Mouse (Mus musculus): ENCODE measurements around the gene Lpxn. TPM values are rescaled to one million over a fixed set of nuclear protein-coding genes. Genes with fewer than 3 reads are reported as not detected.

Lpxn gene
- polyA plus RNA-seq, 1 experiment from 2014 or later, result 1.6 TPM

- H3K4me1 ChIP-seq (ENCODE audit: control insufficient read depth, insufficient read depth, low read length), result no peaks in the 10 kb centered on the region
- ATAC-seq (ENCODE audit: low FRiP score, low TSS enrichment), result no peak
- H3K4me2 ChIP-seq (replicated peaks; ENCODE audit: low read depth, low read length), result no peak overlapping the region
- H3K9ac ChIP-seq (ENCODE audit: low read depth, low read length), result no peak overlapping the region
- H3K36me3 ChIP-seq (ENCODE audit: control insufficient read depth, insufficient read depth, low read length), result 0 out of 2 replicates have a peak, but pooled peaks cover 8% of the 10 kb centered on the region
- H3K9me3 ChIP-seq (ENCODE audit: control insufficient read depth, low read length), result no peaks in the 10 kb centered on the region
- WGBS, result 74% methylated on average over 2 of the region's 2 CpGs
- no peak overlapping the region for H3K4me3 ChIP-seq (ENCODE audit: low read length)
- no peaks in the 10 kb centered on the region for H3K27me3 ChIP-seq (ENCODE audit: control insufficient read depth, insufficient read depth, low read length)
- H3K27ac ChIP-seq (ENCODE audit: low read depth, low read length), result no peak overlapping the region
These were observed 9.1 kb upstream of the Lpxn start for GRCm38 (mm10) chr19:12786803-12787395.

- no peaks in the 10 kb centered on the region for H3K4me1 ChIP-seq (ENCODE audit: control insufficient read depth, insufficient read depth, low read length)
- 0 out of 2 replicates have a peak, but pooled peaks cover 8% of the 10 kb centered on the region for H3K36me3 ChIP-seq (ENCODE audit: control insufficient read depth, insufficient read depth, low read length)
- H3K4me3 ChIP-seq (ENCODE audit: low read length), result no peak overlapping the region
- WGBS, result 62% methylated on average over 4 of the region's 4 CpGs
- H3K4me2 ChIP-seq (replicated peaks; ENCODE audit: low read depth, low read length), result no peak overlapping the region
- H3K9me3 ChIP-seq (ENCODE audit: control insufficient read depth, low read length), result no peaks in the 10 kb centered on the region
- H3K9ac ChIP-seq (ENCODE audit: low read depth, low read length), result no peak overlapping the region
- H3K27me3 ChIP-seq (ENCODE audit: control insufficient read depth, insufficient read depth, low read length), result no peaks in the 10 kb centered on the region
- H3K27ac ChIP-seq (ENCODE audit: low read depth, low read length), result no peak overlapping the region
- ATAC-seq (ENCODE audit: low FRiP score, low TSS enrichment), result no peak
These were observed 8.3 kb upstream of the Lpxn start for GRCm38 (mm10) chr19:12787721-12788120.

- no peaks in the 10 kb centered on the region for H3K9me3 ChIP-seq (ENCODE audit: control insufficient read depth, low read length)
- H3K36me3 ChIP-seq (ENCODE audit: control insufficient read depth, insufficient read depth, low read length), result 0 out of 2 replicates have a peak, but pooled peaks cover 8% of the 10 kb centered on the region
- no peak overlapping the region for H3K4me2 ChIP-seq (replicated peaks; ENCODE audit: low read depth, low read length)
- H3K9ac ChIP-seq (ENCODE audit: low read depth, low read length), result no peak overlapping the region
- H3K27me3 ChIP-seq (ENCODE audit: control insufficient read depth, insufficient read depth, low read length), result no peaks in the 10 kb centered on the region
- H3K4me3 ChIP-seq (ENCODE audit: low read length), result no peak overlapping the region
- H3K4me1 ChIP-seq (ENCODE audit: control insufficient read depth, insufficient read depth, low read length), result no peaks in the 10 kb centered on the region
- ATAC-seq (ENCODE audit: low FRiP score, low TSS enrichment), result no peak
- H3K27ac ChIP-seq (ENCODE audit: low read depth, low read length), result no peak overlapping the region
These were observed 3.6 kb upstream of the Lpxn start for GRCm38 (mm10) chr19:12792374-12792773.

GRCm38 (mm10) chr19:12794056-12795044 is 1.6 kb upstream of the Lpxn start:
- peak overlapping the region; percentile 98 for H3K27ac ChIP-seq (ENCODE audit: low read depth, low read length)
- H3K9ac ChIP-seq (ENCODE audit: low read depth, low read length), result peak overlapping the region; percentile 99
- H3K36me3 ChIP-seq (ENCODE audit: control insufficient read depth, insufficient read depth, low read length), result 0 out of 2 replicates have a peak, but pooled peaks cover 2% of the 10 kb centered on the region
- peak overlapping the region; percentile 73 for H3K4me3 ChIP-seq (ENCODE audit: low read length)
- H3K4me1 ChIP-seq (ENCODE audit: control insufficient read depth, insufficient read depth, low read length), result no peaks in the 10 kb centered on the region
- H3K4me2 ChIP-seq (replicated peaks; ENCODE audit: low read depth, low read length), result peak overlapping the region; percentile 42
- H3K9me3 ChIP-seq (ENCODE audit: control insufficient read depth, low read length), result no peaks in the 10 kb centered on the region
- WGBS, result under 1% methylated on average over 34 of the region's 39 CpGs
- no peaks in the 10 kb centered on the region for H3K27me3 ChIP-seq (ENCODE audit: control insufficient read depth, insufficient read depth, low read length)
- ATAC-seq (ENCODE audit: low FRiP score, low TSS enrichment), result peak; percentile 73

DNA sequence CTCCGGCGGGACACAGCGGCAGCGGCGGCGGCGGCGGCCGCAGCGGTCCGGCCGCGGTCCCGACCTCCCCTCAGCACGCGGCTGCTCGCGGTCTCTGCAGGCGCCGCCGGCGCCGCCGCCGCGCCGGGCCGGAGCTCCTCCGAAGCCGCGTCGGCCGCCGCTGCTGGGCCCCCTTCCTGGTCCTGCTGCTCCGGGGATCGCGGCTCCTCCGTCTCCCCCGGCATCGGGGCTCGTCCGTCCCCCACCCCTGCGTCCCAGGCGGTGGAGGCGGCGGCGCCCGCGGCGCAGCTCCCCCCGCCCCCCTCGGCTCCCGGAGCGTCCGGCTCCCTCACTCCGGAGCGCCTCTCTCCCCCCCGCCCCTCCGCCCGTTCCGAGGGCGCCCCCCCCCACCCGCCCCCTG is 883 bp upstream of the Lpxn start:
- ATAC-seq (ENCODE audit: low FRiP score, low TSS enrichment), result peak; percentile 50
- Histone ChIP-seq H3K9me3 (ENCODE audit: control insufficient read depth, low read length) (no peaks in the 10 kb centered on the region), H3K4me2 (replicated peaks; ENCODE audit: low read depth, low read length) (peak overlapping the region; percentile 42; the same call in 1 of the 2 replicates), H3K36me3 (ENCODE audit: control insufficient read depth, insufficient read depth, low read length) (no peaks in the 10 kb centered on the region), H3K4me1 (ENCODE audit: control insufficient read depth, insufficient read depth, low read length) (no peaks in the 10 kb centered on the region), H3K27ac (ENCODE audit: low read depth, low read length) (peak overlapping the region; percentile 98), H3K4me3 (ENCODE audit: low read length) (peak overlapping the region; percentile 73), H3K27me3 (ENCODE audit: control insufficient read depth, insufficient read depth, low read length) (no peaks in the 10 kb centered on the region), H3K9ac (ENCODE audit: low read depth, low read length) (peak overlapping the region; percentile 99)
- under 1% methylated on average over 52 of the region's 63 CpGs for WGBS

GRCm38 (mm10) chr19:12796328-12796931 is 437 bp downstream of the Lpxn start:
- H3K4me1 ChIP-seq (ENCODE audit: control insufficient read depth, insufficient read depth, low read length), result no peaks in the 10 kb centered on the region
- ATAC-seq (ENCODE audit: low FRiP score, low TSS enrichment), result peak; percentile 1; the same call in 1 of the 2 replicates
- under 1% methylated on average over 29 of the region's 29 CpGs for WGBS

GRCm38 (mm10) chr19:12797071-12797470 is 1.1 kb downstream of the Lpxn start:
- ATAC-seq (ENCODE audit: low FRiP score, low TSS enrichment), result no peak
- Histone ChIP-seq H3K9ac (ENCODE audit: low read depth, low read length) (peak overlapping the region; percentile 99; the same call in 1 of the 2 replicates), H3K4me1 (ENCODE audit: control insufficient read depth, insufficient read depth, low read length) (no peaks in the 10 kb centered on the region), H3K4me3 (ENCODE audit: low read length) (peak overlapping the region; percentile 73), H3K27me3 (ENCODE audit: control insufficient read depth, insufficient read depth, low read length) (no peaks in the 10 kb centered on the region), H3K27ac (ENCODE audit: low read depth, low read length) (peak overlapping the region; percentile 99), H3K4me2 (replicated peaks; ENCODE audit: low read depth, low read length) (peak overlapping the region; percentile 62), H3K9me3 (ENCODE audit: control insufficient read depth, low read length) (no peaks in the 10 kb centered on the region), H3K36me3 (ENCODE audit: control insufficient read depth, insufficient read depth, low read length) (no peaks in the 10 kb centered on the region)
- WGBS, result under 1% methylated on average over 7 of the region's 7 CpGs

More at GRCm38 (mm10) chr19:12796328-12796931, 437 bp downstream of the Lpxn start:
- Histone ChIP-seq H3K27ac (ENCODE audit: low read depth, low read length) (peak overlapping the region; percentile 99), H3K4me3 (ENCODE audit: low read length) (peak overlapping the region; percentile 73), H3K36me3 (ENCODE audit: control insufficient read depth, insufficient read depth, low read length) (no peaks in the 10 kb centered on the region), H3K9ac (ENCODE audit: low read depth, low read length) (peak overlapping the region; percentile 99), H3K4me2 (replicated peaks; ENCODE audit: low read depth, low read length) (peak overlapping the region; percentile 62), H3K27me3 (ENCODE audit: control insufficient read depth, insufficient read depth, low read length) (no peaks in the 10 kb centered on the region), H3K9me3 (ENCODE audit: control insufficient read depth, low read length) (no peaks in the 10 kb centered on the region)

GRCm38 (mm10) chr19:12798404-12798803 is 2.4 kb downstream of the Lpxn start:
- Histone ChIP-seq H3K27me3 (ENCODE audit: control insufficient read depth, insufficient read depth, low read length) (no peaks in the 10 kb centered on the region), H3K9ac (ENCODE audit: low read depth, low read length) (no peak overlapping the region), H3K9me3 (ENCODE audit: control insufficient read depth, low read length) (no peaks in the 10 kb centered on the region), H3K36me3 (ENCODE audit: control insufficient read depth, insufficient read depth, low read length) (no peaks in the 10 kb centered on the region), H3K4me2 (replicated peaks; ENCODE audit: low read depth, low read length) (no peak overlapping the region), H3K4me3 (ENCODE audit: low read length) (no peak overlapping the region), H3K4me1 (ENCODE audit: control insufficient read depth, insufficient read depth, low read length) (no peaks in the 10 kb centered on the region), H3K27ac (ENCODE audit: low read depth, low read length) (no peak overlapping the region)
- 83% methylated on average over 4 of the region's 4 CpGs for WGBS
- ATAC-seq (ENCODE audit: low FRiP score, low TSS enrichment), result no peak
